Mouse (Mus musculus): Measurements from ENCODE around the gene Ptprt.

The Ptprt gene

DNA sequence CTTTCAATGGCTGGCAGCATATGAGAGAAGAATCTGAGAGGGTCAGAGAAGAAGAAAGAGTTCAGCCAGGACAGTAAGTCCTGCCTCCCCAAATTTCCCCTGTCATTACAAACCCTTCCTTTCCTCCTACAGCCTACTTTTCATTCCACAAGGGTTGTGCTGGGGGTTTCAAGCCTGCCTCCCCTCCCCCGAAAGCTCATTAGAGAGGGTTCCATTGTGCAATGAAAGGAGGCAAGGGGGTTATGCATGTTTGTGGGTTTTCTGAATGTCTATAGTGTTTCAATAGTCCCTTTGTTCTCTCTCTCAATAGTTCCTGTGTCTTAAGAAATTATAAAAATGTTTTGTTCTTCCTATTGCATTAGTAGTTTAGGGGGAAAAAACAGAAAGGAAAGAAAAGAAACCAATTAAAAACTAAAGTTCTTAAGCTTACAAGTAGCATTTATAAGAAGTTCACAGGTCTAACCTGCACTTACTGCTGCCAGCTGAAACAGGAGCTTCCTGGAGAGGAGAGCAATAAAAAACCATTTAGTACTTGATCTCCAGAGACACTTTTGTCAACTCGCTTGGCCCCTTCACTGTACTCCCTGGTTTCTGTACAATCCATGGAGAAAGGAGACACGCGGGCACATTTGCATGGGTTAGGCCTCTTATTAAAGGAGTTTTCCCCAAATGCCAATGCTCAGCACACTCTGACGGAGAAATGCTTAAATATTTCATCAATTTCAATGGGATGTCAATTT, 247.7 kb downstream of the Ptprt start:
- peak; percentile 61 for DNase-seq (ENCODE audit: low read depth, low spot score)

DNA sequence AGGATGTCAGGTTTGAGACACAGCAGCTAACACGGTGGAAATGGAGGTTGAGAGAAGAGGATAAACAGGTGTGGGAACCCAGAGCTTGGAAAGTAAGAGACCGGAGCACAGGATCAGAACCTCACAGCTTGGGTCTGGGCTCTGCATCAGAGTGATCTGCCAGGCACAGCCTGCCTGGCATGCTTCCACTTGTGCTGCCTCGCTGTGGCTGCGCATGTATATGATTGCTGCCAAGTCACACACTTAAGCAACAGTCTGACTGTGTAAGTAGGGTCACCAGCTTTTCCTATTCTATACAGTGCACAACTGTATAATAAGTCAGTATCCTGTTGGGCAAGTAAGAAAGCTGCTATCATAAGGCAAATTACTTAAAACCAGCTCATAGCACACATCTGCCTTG, 249.9 kb downstream of the Ptprt start:
- DNase-seq (ENCODE audit: low read depth, low spot score), result no peak

DNA sequence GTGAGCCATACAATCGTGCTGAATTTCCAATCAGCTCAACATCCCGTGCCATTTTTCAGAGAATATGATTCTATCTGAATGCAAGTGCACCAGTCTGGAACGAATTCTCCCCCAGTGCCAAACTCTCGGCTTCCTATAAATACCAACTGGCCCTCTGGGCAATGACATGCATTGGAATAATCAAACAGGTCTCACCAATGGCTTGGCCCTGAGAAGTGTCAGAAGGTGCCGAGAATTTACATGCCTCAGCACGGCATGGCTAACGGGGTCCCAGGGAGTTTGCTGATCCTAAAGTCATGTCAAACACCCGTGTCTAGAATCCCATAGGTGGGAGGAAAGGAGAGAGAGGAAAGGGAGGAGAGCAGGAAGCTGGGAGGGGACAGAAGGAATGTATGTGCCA, 251.7 kb downstream of the Ptprt start:
- DNase-seq (ENCODE audit: low read depth, low spot score), result no peak

DNA sequence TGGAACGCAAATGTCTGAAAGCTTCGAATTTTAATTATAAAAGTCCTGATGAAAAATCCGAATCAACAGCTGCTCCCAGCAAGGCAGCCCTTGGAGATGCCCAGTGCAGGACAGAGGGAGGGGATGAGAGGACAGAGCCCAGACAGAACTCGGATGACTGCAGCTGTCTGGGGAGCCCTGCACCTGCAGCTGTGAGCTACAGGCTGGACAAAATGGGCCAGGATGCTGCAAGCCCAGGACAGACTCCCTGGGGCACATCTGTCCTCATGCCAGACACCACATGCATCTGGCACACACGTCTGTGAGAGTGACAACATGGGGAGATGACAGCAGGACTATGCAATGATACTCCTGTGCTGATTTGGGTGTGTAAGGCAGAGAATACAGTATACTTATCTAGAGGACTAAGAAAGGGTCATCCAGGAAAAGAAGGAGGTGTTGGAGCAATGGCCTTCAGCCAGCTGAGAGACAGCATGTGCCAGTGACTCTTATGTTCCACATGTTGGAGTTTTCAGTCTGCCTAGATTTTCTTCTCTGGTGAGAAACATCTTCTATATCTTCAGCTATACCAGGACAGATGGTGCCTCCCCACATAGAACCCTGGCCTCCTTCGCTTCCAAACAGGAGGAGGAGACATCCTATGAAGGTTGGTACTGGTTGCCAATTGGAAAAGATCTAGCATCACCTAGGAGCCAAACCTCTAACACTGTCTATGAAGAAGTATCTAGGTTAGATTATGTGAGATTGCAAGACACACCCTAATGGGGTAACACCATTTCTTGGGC, 259.4 kb downstream of the Ptprt start:
- DNase-seq (ENCODE audit: low read depth, low spot score), result no peak

DNA sequence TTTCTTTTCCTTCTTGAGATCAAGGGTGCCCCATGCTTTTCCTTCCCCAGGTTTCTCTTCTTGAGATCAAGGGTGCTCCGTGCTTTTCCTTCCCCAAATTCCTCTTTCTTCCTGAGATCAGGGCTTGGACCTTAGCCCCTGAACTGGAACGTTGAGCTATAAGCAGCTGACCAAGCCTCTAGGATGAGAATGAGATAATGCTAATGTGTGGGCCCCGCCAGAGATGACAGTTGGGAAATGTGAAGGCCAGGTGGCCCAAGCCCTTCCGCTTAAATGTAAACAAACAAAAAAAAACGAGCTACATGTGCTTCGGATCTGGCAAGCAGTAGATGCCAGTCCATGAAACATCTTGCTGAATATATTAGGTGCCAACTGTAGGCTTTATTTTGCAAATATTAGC, 266.3 kb downstream of the Ptprt start:
- no peak for DNase-seq (ENCODE audit: low read depth, low spot score)

DNA sequence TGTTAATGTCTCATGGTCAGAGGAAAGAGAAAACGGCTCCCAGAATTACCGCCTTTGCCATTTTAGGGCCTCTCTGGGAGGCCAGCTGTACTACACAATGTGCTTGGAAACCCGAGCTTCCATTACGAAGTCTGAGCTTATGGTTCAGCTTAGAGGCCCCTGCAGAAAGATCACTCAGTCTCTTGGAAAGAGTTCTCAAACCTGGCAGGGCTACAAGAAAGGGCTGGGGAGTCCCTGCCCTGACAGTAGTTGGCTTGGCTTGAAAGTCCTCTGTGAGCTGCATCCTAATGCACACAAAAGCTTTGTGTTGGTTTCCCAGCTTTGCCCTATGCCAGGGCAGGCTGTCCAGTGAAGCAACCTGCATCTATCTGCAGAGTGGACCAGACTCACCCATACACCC, 269.1 kb downstream of the Ptprt start:
- DNase-seq (ENCODE audit: low read depth, low spot score), result no peak

DNA sequence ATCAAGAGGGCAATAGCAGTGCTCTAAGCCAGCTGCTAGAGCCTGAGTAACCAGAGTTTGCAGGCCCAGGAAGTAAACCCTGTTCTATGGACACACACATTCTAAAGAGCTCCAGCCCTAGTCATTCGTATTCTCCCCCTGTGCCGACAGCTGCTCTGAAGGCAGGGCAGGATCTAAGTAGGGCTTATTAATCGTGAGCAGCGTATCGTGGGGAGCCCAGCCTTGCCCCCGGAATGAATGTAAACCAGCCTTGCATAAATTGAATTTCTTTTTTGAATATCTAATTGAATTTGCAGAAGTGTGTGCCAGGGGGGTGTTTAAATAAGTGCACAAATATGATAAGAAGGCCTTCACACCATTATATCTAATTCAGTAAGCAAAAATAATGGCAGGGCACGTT, 283.6 kb downstream of the Ptprt start:
- no peak for DNase-seq (ENCODE audit: low read depth, low spot score)

DNA sequence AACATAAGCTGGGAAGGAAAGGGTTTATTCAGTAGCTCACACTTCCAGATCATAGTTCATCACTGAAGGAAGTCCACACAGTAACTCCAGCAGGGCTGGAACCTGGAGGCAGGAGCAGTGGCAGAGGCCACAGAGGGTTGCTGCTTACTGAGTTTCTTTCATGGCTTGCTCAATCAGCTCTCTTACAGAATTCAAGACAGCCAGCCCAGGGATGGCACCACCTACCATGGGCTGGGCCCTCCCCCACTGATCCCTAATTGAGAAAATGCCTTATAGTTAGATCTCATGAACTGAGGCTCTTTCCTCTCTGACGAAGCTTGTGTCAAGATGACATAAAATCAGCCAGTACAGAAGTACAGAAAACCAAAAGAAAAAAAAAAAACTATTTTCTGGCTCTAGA, 311.9 kb downstream of the Ptprt start:
- DNase-seq (ENCODE audit: low read depth, low spot score), result no peak

DNA sequence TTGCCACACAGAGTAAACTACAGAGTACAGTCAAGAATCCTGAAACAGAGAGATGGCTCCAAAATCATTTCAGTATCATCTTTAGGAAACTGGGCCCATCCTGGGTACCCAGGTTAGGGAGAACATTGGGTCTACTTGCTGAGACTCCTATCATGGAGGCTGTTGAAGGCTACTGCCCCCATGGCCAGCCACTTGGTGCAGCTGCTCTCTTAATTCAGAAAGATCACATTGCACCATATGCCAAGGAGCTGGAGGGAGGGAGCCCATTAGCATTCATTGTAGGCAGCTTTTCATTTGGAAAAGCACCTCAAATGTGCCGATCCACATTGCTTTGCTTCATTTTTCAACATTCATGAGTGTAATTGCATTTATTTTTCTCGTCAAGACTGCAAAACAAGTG, 319.1 kb downstream of the Ptprt start:
- DNase-seq (ENCODE audit: low read depth, low spot score), result no peak

DNA sequence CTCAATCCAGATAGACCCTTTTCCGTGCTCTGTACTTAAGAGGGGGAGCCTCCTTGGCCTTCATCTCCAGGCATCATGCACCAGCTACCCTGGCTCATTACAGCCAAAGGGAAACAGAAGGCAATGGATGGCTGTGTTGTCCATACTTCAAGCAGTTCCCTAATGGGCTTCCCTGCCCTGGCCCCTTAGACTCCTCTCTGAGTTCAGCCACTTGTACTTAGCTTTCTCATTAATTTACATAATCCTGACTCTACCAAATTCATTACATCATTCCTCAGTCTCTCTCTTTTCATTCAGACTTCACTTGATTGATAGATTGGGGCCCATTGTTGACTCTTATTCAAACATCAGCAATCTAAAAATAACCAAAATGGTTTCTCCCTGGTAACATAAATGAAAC, 320.7 kb downstream of the Ptprt start:
- no peak for DNase-seq (ENCODE audit: low read depth, low spot score)

DNA sequence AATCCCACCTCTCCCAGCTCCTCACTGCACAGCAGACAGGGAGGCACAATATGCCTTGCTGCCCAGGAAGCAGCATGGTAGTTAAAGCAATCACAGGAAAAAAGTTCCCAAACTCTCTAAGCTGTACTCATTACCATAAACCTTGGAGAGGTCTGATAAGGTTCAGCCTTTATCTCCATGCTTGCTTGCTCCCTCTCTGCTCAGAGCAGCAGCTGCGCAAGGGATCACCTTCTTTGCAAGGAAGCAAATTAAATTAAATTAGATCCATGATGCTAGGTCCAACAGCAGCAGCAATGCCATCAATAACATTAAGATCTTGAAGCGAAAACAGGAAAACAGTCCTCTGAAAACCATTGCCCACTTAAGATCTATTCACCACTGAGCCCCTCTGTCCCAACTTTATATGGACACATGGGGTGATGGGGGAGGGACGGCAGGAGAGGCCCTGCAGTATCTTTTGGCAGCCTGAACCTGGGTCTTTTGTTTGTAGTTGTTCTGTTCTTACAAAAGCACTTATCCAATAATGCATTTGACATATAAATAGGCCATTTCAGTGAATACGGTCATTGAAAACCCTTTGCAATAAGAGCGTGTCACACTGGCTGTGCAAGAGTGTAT, 328.8 kb downstream of the Ptprt start:
- no peak for DNase-seq (ENCODE audit: low read depth, low spot score)

DNA sequence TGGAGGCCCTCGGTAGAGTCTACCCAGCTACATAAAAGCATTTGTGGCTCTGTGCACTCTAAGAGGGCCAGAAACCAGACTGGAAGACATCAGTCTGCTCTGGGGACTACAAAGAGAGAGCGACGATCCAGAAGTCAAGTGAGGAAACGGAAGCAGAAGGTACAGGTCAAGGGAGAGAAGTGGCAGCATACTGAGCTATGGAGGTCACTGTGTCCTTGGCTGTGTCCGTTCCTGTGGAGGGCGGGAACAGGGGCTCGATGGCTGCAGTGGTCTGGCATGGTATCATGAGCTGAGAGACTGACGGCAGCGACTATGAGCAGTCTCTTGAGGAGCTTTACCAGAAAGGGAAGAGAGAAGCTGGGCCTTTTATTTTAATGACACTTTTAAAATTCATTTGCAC, 331.5 kb downstream of the Ptprt start:
- no peak for DNase-seq (ENCODE audit: low read depth, low spot score)

DNA sequence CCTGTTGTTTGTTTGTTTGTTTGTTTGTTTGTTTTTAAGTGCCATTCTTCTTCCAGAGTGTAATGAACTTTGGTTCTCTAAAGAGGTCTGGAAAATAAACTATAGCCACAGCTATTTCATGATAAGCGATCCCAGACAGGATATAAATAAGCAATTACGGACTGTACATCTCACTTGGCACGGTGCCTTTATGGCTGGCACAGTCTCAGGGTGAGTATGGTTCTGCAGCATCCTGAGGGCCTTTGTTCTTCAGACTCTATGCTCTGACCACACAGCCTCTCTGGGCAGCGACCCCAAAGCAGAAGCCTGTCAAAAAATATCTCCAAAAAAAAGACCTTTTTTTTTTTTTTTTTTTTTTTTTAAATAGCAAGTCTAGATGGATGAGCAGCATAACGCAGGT, 338.5 kb downstream of the Ptprt start:
- no peak for DNase-seq (ENCODE audit: low read depth, low spot score)

DNA sequence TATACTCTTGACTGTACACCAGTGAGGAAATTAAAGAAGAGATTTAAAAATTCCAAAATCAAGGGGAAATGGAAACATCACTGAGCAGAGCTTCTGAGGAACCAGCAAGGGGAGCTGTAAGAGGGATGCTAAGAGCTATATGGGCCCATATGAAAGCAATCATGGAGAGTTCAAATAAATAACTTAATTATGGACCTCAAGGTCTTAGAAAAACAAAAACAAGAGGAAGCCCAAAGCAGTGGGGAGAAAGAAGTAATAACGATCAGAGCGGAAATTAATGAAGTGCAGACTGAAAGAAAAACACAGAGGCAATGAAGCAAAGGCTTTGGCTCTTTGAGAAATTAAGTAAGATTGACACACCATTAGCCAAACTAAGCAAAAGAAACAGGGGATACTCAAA, 353.0 kb downstream of the Ptprt start:
- peak; percentile 40 for DNase-seq (ENCODE audit: low read depth, low spot score)

DNA sequence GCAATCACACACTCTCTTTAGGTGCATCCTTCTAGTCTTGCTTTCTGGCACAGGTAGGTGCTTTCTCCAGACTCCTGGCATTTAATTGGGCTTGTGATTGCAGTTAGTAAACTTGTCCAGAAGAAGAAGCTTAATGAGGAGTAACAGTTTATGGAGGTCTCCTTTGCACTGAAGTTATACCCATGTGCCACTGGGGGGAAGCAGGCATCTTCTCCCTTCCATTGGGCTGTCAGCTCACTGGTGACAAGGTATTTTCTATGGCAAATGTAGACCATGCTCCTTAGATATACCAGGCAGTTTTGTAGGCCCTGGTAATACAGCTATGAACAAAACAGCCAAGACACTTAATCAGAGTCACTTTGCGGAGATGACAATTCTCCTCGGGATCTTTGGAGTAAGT, 366.9 kb downstream of the Ptprt start:
- no peak for DNase-seq (ENCODE audit: low read depth, low spot score)

DNA sequence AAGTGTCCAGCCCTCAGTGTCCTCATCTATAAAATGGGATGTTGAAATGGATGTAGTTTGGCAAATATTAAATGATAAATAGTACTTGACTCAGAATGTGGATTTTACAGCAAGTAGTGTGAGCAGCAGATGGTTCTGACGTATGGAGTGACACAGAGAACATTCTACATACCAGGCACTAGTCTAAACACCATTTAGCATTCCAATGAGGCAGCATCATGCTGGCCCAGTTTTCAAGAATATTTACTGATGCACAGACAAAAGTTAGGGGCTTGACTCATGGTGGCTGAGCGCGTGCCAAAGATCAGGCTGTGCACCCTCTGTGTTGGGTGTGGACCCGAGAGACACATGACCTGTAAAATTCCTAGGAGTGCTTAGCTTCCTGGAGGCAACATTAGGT, 378.3 kb downstream of the Ptprt start:
- DNase-seq (ENCODE audit: low read depth, low spot score), result no peak

DNA sequence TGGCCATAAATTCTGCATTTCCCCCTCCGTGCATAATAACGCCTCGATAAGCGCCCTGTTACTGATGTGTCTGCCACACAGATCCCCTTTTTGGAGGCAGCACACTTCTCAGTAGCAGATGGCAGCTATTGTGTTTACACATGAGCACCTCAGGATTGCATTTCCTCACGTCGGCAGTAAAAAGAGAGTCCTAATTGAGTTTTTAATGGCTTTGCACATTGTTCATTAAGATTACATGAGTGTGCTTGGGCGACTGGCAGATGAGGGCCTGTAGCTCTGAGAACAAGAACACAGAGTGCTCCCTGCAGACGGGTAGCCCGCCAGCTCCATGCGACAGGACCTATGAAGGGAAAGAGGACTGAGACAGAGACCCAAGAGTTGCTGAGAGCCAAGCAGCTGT, 378.8 kb downstream of the Ptprt start:
- no peak for DNase-seq (ENCODE audit: low read depth, low spot score)

DNA sequence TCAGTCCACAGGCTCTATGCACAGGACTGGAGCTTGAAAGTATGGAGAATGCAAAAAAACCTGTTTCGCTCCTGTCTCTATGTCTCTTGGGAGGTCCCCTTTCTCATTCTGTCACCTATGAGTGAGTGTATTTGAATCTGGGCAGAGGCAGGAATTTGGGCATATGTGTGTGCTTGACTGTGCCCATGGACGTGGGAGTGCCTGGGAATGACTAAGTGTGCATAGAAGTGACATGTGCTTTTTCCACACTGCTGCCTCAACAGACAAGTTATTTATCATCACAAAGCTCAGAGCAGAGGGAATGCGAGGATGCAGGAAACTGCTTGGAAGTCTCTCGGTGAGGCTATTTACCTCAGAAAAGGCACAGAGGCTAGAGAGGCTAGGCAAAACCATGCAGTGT, 387.1 kb downstream of the Ptprt start:
- DNase-seq (ENCODE audit: low read depth, low spot score), result no peak

DNA sequence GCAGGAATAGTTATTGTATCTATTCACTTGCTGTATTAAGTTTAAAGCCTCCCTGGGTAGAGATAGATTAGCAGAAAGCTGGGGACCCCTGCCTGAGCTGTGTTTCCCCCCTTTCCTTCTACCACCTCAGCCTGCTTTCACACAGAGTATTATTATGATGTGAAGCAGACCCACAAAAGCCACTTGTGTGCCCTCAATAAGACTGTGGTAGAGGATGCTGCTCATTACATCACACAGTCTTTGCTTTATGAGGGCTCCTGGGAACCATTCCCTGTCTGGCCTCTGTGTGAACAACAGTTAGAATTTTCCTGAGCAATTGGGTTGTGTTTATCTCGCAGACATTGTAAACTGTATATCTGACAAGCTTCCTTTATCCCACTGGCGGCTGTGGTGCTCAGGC, 409.7 kb downstream of the Ptprt start:
- DNase-seq (ENCODE audit: low read depth, low spot score), result no peak

DNA sequence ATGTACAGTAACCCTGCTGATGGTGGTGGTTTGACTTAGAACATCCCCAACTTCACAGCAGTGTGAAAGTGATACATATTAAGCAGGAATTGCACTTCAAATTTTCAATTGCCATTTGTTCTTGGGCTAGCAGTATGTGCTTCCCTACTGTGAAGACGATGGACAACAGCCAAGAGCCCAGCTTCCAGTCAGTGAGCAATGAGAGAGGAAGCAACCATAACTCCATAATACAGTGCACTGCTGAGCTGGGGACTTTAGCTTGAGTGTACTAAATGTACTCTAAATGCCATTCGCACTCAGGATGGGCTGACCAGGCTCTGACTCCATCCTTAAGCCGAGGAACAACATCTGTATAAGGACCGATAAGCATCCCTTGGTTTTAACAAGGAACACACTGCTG, 412.7 kb downstream of the Ptprt start:
- DNase-seq (ENCODE audit: low read depth, low spot score), result no peak

DNA sequence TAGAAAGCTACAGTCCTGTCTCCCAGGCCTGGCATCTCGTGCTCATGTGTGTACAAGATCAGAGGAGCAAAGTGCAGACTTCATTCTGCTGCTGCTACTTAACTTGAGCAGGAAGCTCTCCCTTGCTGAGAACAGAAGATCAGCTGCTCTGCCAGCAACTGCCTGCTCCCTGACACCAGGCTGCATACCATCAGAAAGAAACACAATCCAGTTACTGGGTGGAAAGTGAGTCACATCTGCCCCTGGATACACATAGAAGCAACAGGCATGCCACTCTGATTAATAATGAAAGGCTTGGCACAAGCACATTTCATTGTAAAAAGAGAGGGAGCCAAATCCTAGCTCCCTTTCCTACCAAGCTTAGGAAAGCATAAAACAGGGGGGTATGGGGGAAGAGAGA, 438.5 kb downstream of the Ptprt start:
- DNase-seq (ENCODE audit: low read depth, low spot score), result no peak

DNA sequence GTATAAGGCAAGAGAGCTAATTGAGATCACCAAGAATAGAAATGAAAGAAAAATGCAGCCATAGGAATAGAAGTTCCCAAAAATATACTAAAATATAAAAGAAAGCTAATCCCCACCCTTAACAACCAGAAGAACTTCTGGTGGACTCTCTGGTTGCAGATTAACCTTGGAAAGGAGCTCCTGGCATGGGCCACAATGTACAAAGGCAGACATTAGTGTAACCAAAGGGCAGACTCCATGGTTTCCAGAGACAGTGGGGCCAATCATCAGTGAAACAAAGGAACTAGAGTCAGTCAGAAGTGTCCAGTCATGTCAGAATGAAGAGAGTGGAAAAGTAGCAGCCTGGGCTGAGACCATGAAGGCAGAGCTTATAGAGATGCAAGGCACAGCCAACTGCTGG, 440.4 kb downstream of the Ptprt start:
- no peak for DNase-seq (ENCODE audit: low read depth, low spot score)

DNA sequence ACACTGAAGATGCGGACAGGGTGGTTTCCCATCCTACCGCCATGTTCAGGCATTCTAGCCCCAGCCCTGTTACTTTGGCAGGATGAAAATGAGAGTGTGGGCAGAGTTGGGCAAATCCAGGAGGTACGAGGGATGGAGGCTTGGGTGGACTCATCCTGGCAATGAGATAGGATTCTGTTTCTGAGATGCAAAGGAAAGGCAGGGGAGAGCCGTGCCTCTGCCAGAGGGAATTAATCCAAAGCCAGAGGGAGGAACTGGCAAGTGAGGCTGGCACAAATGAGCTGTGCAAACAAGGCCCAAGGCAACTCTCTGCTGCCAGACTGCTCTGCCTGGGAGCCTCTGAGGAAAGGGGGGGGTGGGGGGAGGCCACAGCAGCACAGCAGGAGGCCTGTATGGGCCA, 441.4 kb downstream of the Ptprt start:
- no peak for DNase-seq (ENCODE audit: low read depth, low spot score)

Data from forelimb bud, embryonic 11.5 days (tissue).